Mouse (Mus musculus) heart, embryonic 13.5 days (tissue): ENCODE results near the gene Mier3. TPM values are rescaled to one million over a fixed set of nuclear protein-coding genes. Genes with fewer than 3 reads are reported as not detected.
A peak's percentile ranks its signal among the peaks of the same experiment; 100 is the strongest.

ENCODE experiments used
- ATAC-seq: fragments of 200-750 bp; cut with Nextera tagmentation; 2 replicates; pipeline ENCODE4 v1.8.0; 2017; ENCODE audit warnings: moderate TSS enrichment; ENCODE audit not compliant: insufficient number of reproducible peaks, low FRiP score, low TSS enrichment; ENCODE audit errors: extremely low read depth
- H3K27ac ChIP-seq: fragments of 300-500 bp; sonication (generic); replicated peaks from 2 replicates; pipeline ENCODE4 v1.5.1; 2015; ENCODE audit warnings: moderate library complexity, mild to moderate bottlenecking, inconsistent platforms
- H3K27me3 ChIP-seq: fragments of 300-500 bp; sonication (generic); replicated peaks from 2 replicates; pipeline ENCODE4 v1.6.1; 2015; ENCODE audit warnings: mild to moderate bottlenecking, inconsistent platforms
- H3K36me3 ChIP-seq: fragments of 300-500 bp; sonication (generic); 2 replicates; pipeline ENCODE4 v1.6.1; 2015; ENCODE audit warnings: mild to moderate bottlenecking, inconsistent platforms
- H3K4me1 ChIP-seq: fragments of 300-500 bp; sonication (generic); 2 replicates; pipeline ENCODE4 v1.6.1; 2015; ENCODE audit warnings: inconsistent platforms
- H3K4me2 ChIP-seq: fragments of 300-500 bp; sonication (generic); 2 replicates; pipeline ENCODE4 v1.6.1; 2015; ENCODE audit warnings: inconsistent platforms, mild to moderate bottlenecking, moderate library complexity
- H3K4me3 ChIP-seq: fragments of 300-500 bp; sonication (generic); 2 replicates; pipeline ENCODE4 v1.5.1; 2015; ENCODE audit warnings: moderate library complexity, mild to moderate bottlenecking, inconsistent platforms
- H3K9ac ChIP-seq: fragments of 300-500 bp; sonication (generic); 2 replicates; pipeline ENCODE4 v1.6.1; 2015; ENCODE audit warnings: inconsistent platforms, mild to moderate bottlenecking, moderate library complexity
- H3K9me3 ChIP-seq: fragments of 300-500 bp; sonication (generic); 2 replicates; pipeline ENCODE4 v1.6.1; 2016; ENCODE audit warnings: inconsistent platforms
- WGBS: fragments of 180-500 bp; shearing (Covaris S2); methylation state at CpG from one replicate; pipeline ENCODE4 v1.1.7; 2015; ENCODE audit warnings: mixed read lengths; 5-methylcytosine and 5-hydroxymethylcytosine counted together
- polyA plus RNA-seq: library from polyadenylated mRNA; unstranded; fragments of >200 nt; fragmentation: Nextera tagmentation; extraction: Ambion mirVana; gene quantifications from 2 replicates; pipeline ENCODE4 v1.2.1, GENCODE M21; 2015

Gene Mier3
- polyA plus RNA-seq, 1 experiment from 2014 or later, result 13.7 TPM

DNA sequence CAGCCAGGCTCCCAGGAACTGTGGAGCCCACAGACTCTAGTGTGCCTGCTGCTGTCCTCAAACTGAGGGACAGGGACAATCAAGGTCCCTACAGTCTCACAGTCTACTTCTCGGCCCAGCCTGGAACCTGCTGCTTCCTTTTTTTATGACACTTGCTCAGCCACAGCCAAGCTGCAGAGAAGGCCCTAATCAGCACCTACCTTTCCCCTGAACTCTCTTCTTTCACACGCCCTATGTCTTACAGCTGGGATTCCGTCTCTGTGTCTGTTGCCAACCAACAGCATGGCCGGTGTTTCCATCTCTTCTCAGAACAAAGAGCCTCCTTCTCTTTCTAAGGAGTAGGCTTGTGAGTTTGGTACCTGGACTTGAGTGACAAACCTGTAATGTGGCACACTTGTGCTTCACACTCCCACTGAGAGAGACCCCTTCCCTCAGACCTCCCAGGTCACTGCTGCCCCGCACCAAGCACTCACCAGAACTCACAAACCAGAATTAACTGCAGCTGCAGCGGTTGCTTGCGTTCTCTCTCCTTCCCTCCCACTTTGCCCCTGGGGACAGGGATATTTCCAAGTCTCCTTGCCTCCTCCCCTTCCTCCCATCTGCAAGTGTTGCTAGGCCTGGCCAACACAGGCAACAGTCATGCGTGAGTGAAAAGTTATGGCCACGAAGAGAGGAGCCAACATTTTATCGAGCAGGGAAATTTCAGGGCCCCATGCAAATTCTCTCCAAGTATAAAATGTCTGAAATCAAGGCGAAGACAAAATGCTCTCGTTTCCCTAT, 22.1 kb upstream of the Mier3 start:
- H3K9ac ChIP-seq, result no peak overlapping the region
- no peak overlapping the region for H3K4me2 ChIP-seq
- ATAC-seq, result no peak
- H3K9me3 ChIP-seq, result no peaks in the 10 kb centered on the region
- no peaks in the 10 kb centered on the region for H3K27me3 ChIP-seq
- no peak overlapping the region for H3K27ac ChIP-seq
- H3K4me3 ChIP-seq, result no peak overlapping the region
- WGBS, result 52% methylated on average over 12 of the region's 12 CpGs
- H3K4me1 ChIP-seq, result peaks cover 4% of the 10 kb centered on the region; the same call in 1 of the 2 replicates
- H3K36me3 ChIP-seq, result no peaks in the 10 kb centered on the region

DNA sequence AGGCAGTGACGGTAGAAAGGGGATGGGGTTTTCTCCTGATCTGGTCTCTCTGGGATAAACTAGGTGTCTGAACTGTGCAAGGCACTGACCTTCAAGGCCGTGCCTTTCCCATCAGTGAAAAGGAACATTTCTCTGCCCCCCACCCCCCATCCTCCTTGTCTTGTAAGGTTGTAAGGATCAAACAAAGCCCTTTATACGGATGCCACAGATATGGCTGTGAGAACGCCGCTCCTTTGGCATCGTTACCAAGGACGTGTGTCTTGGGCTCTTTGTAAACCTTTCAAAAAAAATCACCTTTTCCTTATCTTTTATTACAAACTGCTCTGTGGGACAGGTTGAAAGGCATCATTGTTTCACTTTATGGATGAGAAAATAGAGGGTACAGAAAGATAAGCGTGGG, 21.3 kb upstream of the Mier3 start:
- Histone ChIP-seq H3K36me3 (no peaks in the 10 kb centered on the region), H3K4me2 (no peak overlapping the region), H3K4me1 (peaks cover 4% of the 10 kb centered on the region; the same call in 1 of the 2 replicates), H3K4me3 (no peak overlapping the region), H3K27me3 (no peaks in the 10 kb centered on the region), H3K9me3 (no peaks in the 10 kb centered on the region), H3K9ac (no peak overlapping the region), H3K27ac (no peak overlapping the region)
- no peak for ATAC-seq
- WGBS, result 76% methylated on average over 8 of the region's 8 CpGs

DNA sequence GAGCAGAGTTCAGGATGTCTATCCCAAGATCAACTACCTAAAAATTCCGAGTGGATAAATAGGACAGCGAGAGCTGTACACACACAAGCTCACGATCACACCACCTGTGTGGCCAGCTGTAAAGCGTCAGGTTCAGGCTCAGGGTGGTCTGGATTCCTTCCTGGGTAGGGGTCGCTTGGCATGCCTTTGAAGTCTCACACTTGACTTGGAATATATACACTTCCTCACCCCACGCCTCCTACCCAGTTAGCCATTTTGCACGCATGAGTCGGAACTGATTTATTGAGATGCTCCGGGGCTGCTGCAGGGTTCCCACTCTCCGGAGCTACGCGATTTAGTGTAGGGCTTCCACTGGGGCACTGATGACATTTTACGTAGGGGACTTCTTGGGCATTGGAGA, 20.7 kb upstream of the Mier3 start:
- no peak for ATAC-seq
- H3K27ac ChIP-seq, result no peak overlapping the region

DNA sequence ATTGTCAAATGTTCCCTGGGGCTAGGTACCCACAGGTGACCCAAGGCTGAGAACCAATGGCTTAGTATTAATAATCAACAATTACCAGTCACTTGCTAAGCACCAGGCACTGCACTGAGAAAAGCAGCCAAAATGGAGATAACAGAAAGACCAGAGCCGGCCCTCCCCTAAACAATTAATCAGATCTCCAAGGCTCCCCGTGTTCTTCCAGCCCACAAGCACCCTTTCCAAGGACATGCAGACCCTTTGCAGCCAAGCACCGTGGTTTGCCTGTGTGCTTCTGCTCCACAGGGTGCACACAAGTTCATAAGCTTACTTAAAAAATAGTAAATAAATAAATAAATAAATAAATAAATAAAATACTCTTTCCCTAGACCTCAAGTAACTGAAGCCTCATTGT, 20.2 kb upstream of the Mier3 start:
- Histone ChIP-seq H3K4me1 (peaks cover 4% of the 10 kb centered on the region; the same call in 1 of the 2 replicates), H3K9ac (no peak overlapping the region), H3K4me3 (no peak overlapping the region), H3K4me2 (no peak overlapping the region), H3K27ac (no peak overlapping the region), H3K27me3 (no peaks in the 10 kb centered on the region), H3K9me3 (no peaks in the 10 kb centered on the region), H3K36me3 (no peaks in the 10 kb centered on the region)
- 67% methylated on average over 3 of the region's 3 CpGs for WGBS
- no peak for ATAC-seq

More for the DNA sequence above, 20.7 kb upstream of the Mier3 start:
- Histone ChIP-seq H3K9ac (no peak overlapping the region), H3K9me3 (no peaks in the 10 kb centered on the region), H3K27me3 (no peaks in the 10 kb centered on the region), H3K4me1 (peaks cover 4% of the 10 kb centered on the region; the same call in 1 of the 2 replicates), H3K4me3 (no peak overlapping the region), H3K36me3 (no peaks in the 10 kb centered on the region), H3K4me2 (no peak overlapping the region)
- 70% methylated on average over 13 of the region's 13 CpGs for WGBS

DNA sequence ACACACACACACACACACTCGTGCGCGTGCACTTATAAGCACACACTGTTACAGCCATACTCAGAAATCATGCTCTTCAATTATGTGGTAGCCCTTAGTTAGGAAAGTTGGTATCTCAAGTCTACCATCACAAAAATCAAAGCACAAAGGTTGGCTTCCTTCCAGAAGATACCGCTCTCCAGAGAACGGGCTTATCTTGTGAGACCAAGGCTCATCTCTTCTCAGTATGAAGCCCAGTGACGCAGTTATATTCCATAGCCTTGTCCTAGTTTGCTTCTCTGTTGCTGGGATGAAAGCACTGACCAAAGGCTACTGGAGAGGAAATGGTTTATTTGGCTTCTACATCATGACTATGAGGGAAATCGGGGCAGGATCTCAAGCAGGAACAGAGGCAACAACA, 12.8 kb upstream of the Mier3 start:
- Histone ChIP-seq H3K9ac (no peak overlapping the region), H3K27ac (no peak overlapping the region), H3K4me2 (no peak overlapping the region), H3K36me3 (no peaks in the 10 kb centered on the region), H3K9me3 (no peaks in the 10 kb centered on the region), H3K4me1 (no peaks in the 10 kb centered on the region), H3K27me3 (no peaks in the 10 kb centered on the region), H3K4me3 (no peak overlapping the region)
- WGBS, result 80% methylated on average over 7 of the region's 7 CpGs
- ATAC-seq, result no peak

DNA sequence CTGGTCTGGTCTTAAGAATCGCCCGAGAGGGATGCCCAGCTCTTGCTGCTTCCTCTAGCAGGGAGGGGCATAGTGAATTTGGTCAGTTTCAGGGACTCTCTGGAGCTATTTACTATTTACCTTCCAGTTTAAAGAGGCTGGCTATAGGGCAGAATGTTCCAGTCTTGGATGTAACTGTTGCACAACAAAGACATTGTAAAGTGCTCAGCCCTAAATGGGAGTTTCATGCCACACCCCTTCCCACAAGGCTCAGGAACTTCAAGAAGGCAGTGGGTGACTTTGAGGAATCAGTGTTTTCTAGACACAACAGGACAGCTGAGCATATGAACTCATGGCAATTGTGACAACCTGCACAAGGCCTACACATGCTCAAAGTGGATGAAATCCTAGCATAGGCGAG, 3.9 kb upstream of the Mier3 start:
- H3K27me3 ChIP-seq, result no peaks in the 10 kb centered on the region
- no peak overlapping the region for H3K4me3 ChIP-seq
- H3K36me3 ChIP-seq, result no peaks in the 10 kb centered on the region
- no peak overlapping the region for H3K27ac ChIP-seq
- no peaks in the 10 kb centered on the region for H3K4me1 ChIP-seq
- ATAC-seq, result no peak
- peaks cover 15% of the 10 kb centered on the region for H3K9me3 ChIP-seq
- no peak overlapping the region for H3K9ac ChIP-seq
- no peak overlapping the region for H3K4me2 ChIP-seq
- 66% methylated on average over 3 of the region's 3 CpGs for WGBS

DNA sequence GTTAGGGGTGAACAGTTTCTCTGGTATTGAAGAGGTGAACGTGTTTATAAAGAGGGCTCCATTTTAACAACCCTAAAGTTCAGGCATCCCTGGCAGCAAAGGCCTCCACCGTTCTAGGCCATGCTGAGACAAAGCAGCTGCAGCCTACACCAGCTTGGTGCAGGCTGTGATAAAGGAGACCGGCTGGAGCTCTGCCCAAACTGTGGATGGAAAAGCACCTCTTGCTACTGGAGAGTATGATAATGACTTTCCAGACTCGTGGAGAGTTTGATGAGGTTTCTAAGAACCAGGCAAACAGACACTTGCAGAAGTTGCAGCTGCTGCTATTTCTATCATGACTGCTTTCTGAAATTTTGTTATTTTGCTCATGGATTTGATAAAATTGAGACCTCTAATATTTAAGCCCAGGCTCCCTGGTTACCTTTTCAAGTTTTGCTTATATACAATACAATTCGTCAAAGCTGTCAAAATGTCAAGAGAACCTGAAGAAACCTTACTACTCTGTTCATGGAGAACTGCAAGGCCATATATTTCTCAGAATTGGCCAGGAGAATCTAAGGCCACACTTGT, 3.4 kb downstream of the Mier3 start:
- Histone ChIP-seq H3K4me1 (peaks cover 21% of the 10 kb centered on the region), H3K9ac (no peak overlapping the region), H3K27ac (no peak overlapping the region), H3K36me3 (no peaks in the 10 kb centered on the region), H3K27me3 (no peaks in the 10 kb centered on the region), H3K4me3 (no peak overlapping the region), H3K4me2 (no peak overlapping the region), H3K9me3 (no peaks in the 10 kb centered on the region)
- ATAC-seq, result no peak
- 25% methylated on average over 5 of the region's 5 CpGs for WGBS

DNA sequence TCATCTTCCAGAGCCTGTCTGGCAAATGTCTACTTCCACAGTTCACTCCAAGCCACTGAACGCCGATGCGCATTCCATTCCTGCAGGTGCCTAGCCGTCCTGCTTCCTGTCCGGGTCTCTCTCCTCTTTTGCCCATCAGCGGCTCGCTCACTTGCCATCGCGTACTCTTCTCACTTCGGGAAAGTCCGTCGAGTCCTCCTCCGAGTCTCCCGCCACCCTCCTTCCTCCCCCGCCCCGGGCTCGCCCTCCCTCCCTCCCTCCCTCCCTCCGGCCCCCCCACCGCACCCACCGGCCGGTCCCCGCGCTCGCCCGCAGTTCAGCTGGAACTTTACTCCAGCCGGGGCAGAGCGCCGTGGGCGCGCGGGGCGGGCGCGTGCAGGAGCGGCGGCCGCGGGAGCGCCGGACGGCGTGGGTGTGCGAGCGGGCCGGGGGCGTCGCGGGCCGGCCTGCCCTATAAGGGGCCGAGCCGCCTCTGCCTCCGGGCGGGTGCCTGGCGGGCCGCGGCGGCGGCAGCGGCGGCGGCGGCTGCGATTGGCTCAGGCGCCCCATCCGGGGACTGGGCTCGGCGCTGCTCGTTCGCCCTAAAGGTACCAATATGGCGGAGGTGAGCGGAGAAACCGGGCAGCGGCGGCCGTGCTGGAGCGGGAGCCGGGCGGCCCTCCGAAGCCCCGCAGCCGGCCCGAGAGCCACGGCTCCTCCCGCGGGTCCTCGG, 5.1 kb downstream of the Mier3 start:
- Histone ChIP-seq H3K9ac (peak overlapping the region; percentile 97), H3K4me1 (peaks cover 21% of the 10 kb centered on the region), H3K27me3 (no peaks in the 10 kb centered on the region), H3K9me3 (no peaks in the 10 kb centered on the region), H3K4me3 (peak overlapping the region; percentile 95), H3K4me2 (peak overlapping the region; percentile 94), H3K27ac (peak overlapping the region; percentile 97), H3K36me3 (peaks cover 13% of the 10 kb centered on the region)
- WGBS, result under 1% methylated on average over 68 of the region's 86 CpGs
- peak; percentile 82 for ATAC-seq

DNA sequence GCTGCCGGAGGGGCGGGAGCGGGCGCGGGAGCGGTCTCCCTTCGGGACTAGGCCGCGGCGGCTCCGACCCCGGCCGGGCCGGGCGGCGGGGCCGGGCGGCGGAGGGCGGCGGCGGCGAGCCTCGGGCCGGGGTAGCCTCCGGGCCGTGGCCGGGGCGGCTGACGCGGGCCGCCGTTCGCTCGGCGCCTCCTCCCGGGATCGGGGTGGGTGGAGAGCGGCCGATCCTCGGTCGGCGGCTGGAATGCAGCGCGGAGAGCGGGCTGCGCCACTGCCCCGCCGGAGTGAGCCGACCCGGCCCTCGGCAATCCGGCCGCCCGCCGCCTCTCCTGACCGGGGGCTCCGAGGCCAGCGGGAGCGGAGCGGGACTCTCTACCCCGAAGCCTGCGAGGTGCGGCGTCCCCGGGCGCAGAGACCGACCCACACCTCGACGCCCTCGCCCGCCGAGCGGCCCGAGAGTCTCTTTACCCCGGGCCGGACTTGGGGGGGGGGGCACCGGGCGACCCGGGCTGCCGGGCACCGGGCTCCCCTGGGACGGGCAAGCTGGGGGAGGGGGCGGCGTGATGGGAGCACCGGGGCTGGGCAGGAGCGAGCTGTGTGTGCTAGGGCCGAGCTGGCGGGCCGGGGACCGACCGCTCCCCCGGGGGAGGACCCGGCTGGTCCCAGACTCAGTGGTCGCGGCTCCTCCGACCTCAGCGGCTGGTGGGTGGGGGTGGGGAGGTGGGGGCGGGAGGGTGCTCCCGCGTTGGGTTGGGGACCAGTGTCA, 5.9 kb downstream of the Mier3 start:
- under 1% methylated on average over 70 of the region's 101 CpGs for WGBS
- Histone ChIP-seq H3K27ac (peak overlapping the region; percentile 97), H3K4me1 (peaks cover 21% of the 10 kb centered on the region), H3K9ac (peak overlapping the region; percentile 97), H3K9me3 (no peaks in the 10 kb centered on the region), H3K36me3 (peaks cover 21% of the 10 kb centered on the region), H3K4me2 (peak overlapping the region; percentile 94), H3K27me3 (no peaks in the 10 kb centered on the region), H3K4me3 (peak overlapping the region; percentile 95)
- peak; percentile 42 for ATAC-seq

DNA sequence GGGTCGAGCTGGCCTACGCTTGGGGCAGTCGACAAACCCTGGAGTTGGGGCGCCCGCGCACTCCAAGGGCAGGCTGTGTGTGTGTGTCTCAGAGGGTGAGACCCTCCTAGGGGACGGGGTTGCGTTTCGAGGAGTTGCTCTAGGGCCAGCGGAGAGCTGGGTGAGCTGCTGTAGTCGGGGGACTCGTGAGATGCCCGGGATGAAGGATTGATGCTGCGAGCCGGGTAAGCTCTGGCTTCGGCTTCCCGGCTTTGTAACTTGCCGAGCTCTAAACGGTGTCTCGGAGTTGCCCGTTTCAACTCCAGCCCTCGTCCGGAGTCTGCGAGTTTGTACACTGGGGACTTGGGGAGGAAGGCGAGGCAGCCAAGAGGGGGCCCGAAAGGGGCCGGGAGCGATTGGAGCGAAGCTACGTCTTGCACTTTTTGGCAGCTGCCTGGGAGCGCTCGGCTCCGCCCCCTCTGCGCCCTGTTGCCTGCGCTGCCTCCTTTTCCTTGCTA, 6.6 kb downstream of the Mier3 start:
- Histone ChIP-seq H3K4me3 (peak overlapping the region; percentile 95), H3K9me3 (no peaks in the 10 kb centered on the region), H3K36me3 (peaks cover 27% of the 10 kb centered on the region), H3K9ac (peak overlapping the region; percentile 97), H3K27ac (peak overlapping the region; percentile 97), H3K4me2 (peak overlapping the region; percentile 94), H3K27me3 (no peaks in the 10 kb centered on the region), H3K4me1 (peaks cover 21% of the 10 kb centered on the region)
- WGBS, result under 1% methylated on average over 35 of the region's 35 CpGs
- ATAC-seq, result peak; percentile 27; the same call in 1 of the 2 replicates

DNA sequence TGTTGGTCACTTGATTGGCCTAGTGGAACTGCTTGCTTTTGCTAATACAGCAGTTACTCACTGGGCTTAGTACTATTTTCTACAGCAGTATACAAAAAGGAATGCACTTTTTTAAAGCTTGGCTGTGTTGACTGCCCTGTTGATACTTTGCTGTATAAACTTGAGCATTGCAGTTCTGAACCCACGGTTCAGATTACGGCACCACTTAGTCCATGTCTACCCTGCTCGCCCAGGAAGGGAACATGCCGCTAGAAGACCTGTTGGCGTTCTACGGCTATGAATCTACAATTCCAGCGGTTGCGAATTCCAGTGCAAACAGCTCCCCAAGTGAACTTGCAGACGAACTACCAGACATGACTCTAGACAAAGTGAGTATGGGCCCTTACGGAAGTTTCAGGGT, 22.6 kb downstream of the Mier3 start:
- Histone ChIP-seq H3K4me3 (no peak overlapping the region), H3K4me1 (no peaks in the 10 kb centered on the region), H3K27ac (no peak overlapping the region), H3K36me3 (peaks cover 74% of the 10 kb centered on the region), H3K4me2 (no peak overlapping the region), H3K9ac (no peak overlapping the region), H3K9me3 (no peaks in the 10 kb centered on the region), H3K27me3 (no peaks in the 10 kb centered on the region)
- 95% methylated on average over 10 of the region's 10 CpGs for WGBS
- no peak for ATAC-seq
